Mouse (Mus musculus) G1E (cell line): ENCODE data around the gene Dlx5.

Source experiments
- CTCF ChIP-seq: IDR thresholded peaks from 2 replicates; pipeline ENCODE4 v1.5.1; 2012; ENCODE audit warnings: low read depth, low read length, inconsistent platforms, mixed read lengths
- GATA1 ChIP-seq: IDR thresholded peaks from 2 replicates; pipeline ENCODE4 v1.6.1; 2012; ENCODE audit warnings: borderline replicate concordance, low read length, inconsistent platforms, mixed read lengths
- GATA2 ChIP-seq: IDR thresholded peaks from 2 replicates; pipeline ENCODE4 v1.6.1; 2012; ENCODE audit warnings: low read depth, low read length, inconsistent platforms, borderline replicate concordance
- TAL1 ChIP-seq: conservative IDR thresholded peaks from 2 replicates; pipeline ENCODE4 v1.6.1; 2012; ENCODE audit warnings: low read depth, low read length, inconsistent platforms, mixed read lengths

DNA sequence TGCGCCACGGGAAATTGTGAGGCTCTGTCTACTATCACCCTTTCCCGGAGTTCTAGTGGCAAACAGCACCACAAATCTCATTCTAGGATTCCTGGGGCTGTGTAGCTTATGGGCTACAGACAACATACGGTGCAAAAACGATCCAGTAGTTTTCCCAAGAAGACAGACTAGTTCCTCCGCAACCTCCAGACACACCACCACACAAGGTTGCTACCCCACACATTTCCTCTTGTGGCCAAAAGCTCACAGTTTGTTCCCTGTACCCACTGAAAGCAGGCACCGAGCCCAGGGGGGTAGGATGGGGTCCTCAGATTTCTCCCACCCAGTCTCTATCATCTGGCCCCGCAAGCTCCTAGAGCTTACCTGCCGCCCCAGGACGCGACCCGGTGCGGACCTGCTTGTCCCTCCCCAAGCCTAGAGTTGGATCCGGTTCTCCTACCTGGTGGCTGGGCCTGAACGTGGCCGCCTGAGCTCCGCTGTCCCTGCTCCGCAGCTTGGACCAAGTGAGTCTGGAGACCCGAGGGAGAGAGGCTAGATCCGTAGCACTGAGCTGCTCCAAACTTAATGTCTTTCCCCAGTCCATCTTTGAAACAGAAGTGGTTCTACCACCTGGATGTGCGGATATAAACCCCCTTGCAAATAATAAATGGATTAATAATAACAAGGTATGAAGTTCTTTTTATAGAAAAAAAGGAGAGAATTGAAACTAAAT lies 20.6 kb downstream of the Dlx5 start:
- TF ChIP-seq CTCF, result no peak
- no peak for TF ChIP-seq GATA1
- no peak for TF ChIP-seq TAL1
- TF ChIP-seq GATA2, result no peak
